Mouse (Mus musculus) hindbrain, embryonic 14.5 days (tissue): ENCODE data around the gene Mief1. TPM values are rescaled to one million over a fixed set of nuclear protein-coding genes. Genes with fewer than 3 reads are reported as not detected.
A peak's percentile ranks its signal among the peaks of the same experiment; 100 is the strongest.

Experiments used
- ATAC-seq: fragments of 200-750 bp; cut with Nextera tagmentation; 2 replicates; pipeline ENCODE4 v1.8.0; 2017; ENCODE audit warnings: moderate number of reproducible peaks, mild to moderate bottlenecking, moderate TSS enrichment, moderate library complexity; ENCODE audit not compliant: low FRiP score
- DNase-seq: peaks from one replicate; pipeline ENCODE4 v3.0.0-alpha.2; 2015; ENCODE audit warnings: low spot score
- H3K27ac ChIP-seq: fragments of 300-500 bp; sonication (generic); 2 replicates; pipeline ENCODE4 v1.5.1; 2014; ENCODE audit warnings: mild to moderate bottlenecking, moderate library complexity
- H3K27me3 ChIP-seq: fragments of 300-500 bp; sonication (generic); 2 replicates; pipeline ENCODE4 v1.6.1; 2014; ENCODE audit warnings: mild to moderate bottlenecking, low read length, mixed read lengths; ENCODE audit not compliant: control insufficient read depth, insufficient read depth
- H3K36me3 ChIP-seq: fragments of 300-500 bp; sonication (generic); replicated peaks from 2 replicates; pipeline ENCODE4 v1.6.1; 2014; ENCODE audit not compliant: control insufficient read depth, insufficient read depth
- H3K4me1 ChIP-seq: fragments of 300-500 bp; sonication (generic); replicated peaks from 2 replicates; pipeline ENCODE4 v1.6.1; 2014; ENCODE audit warnings: antibody characterized with exemption, low read length, mixed read lengths; ENCODE audit not compliant: control insufficient read depth, insufficient read depth
- H3K4me2 ChIP-seq: fragments of 300-500 bp; sonication (generic); replicated peaks from 2 replicates; pipeline ENCODE4 v1.6.1; 2014; ENCODE audit warnings: mild to moderate bottlenecking, moderate library complexity
- H3K4me3 ChIP-seq: fragments of 300-500 bp; sonication (generic); replicated peaks from 2 replicates; pipeline ENCODE4 v1.5.1; 2014; ENCODE audit warnings: mild to moderate bottlenecking, low read length
- H3K9ac ChIP-seq: fragments of 300-500 bp; sonication (generic); 2 replicates; pipeline ENCODE4 v1.6.1; 2014
- H3K9me3 ChIP-seq: fragments of 300-500 bp; sonication (generic); 2 replicates; pipeline ENCODE4 v1.6.1; 2016; ENCODE audit warnings: low read length; ENCODE audit not compliant: control insufficient read depth
- WGBS: fragments of 180-500 bp; shearing (Covaris S2); extraction: QIAGEN DNeasy Blood & Tissue Kit; methylation state at CpG from one replicate; pipeline ENCODE4 v1.1.7; 2014; 5-methylcytosine and 5-hydroxymethylcytosine counted together
- polyA plus RNA-seq: library from polyadenylated mRNA; unstranded; fragments of >200 nt; fragmentation: Nextera tagmentation; extraction: Ambion mirVana; gene quantifications from 2 replicates; pipeline ENCODE4 v1.2.1, GENCODE M21; 2014

Mief1 gene
- polyA plus RNA-seq, 1 experiment from 2014 or later, result 38.6 TPM

GRCm38 (mm10) chr15:80277107-80277506 lies 43.3 kb downstream of the Mief1 start:
- H3K27me3 ChIP-seq, result no peaks in the 10 kb centered on the region
- 0 out of 2 replicates have a peak, but pooled peaks cover 5% of the 10 kb centered on the region for H3K4me1 ChIP-seq
- no peak overlapping the region for H3K4me2 ChIP-seq
- WGBS, result 37% methylated on average over 9 of the region's 9 CpGs
- no peak overlapping the region for H3K9ac ChIP-seq
- no peaks in the 10 kb centered on the region for H3K36me3 ChIP-seq
- DNase-seq, result peak; percentile 33
- H3K27ac ChIP-seq, result no peak overlapping the region
- no peak overlapping the region for H3K4me3 ChIP-seq
- no peaks in the 10 kb centered on the region for H3K9me3 ChIP-seq
- no peak for ATAC-seq

- Histone ChIP-seq H3K9me3 (no peaks in the 10 kb centered on the region), H3K27me3 (no peaks in the 10 kb centered on the region), H3K4me3 (no peak overlapping the region), H3K9ac (no peak overlapping the region), H3K4me1 (0 out of 2 replicates have a peak, but pooled peaks cover under 1% of the 10 kb centered on the region), H3K4me2 (no peak overlapping the region), H3K27ac (no peak overlapping the region), H3K36me3 (no peaks in the 10 kb centered on the region)
- DNase-seq, result peak; percentile 70
- 5% methylated on average over 6 of the region's 6 CpGs for WGBS
- ATAC-seq, result no peak
Observed at GRCm38 (mm10) chr15:80277625-80278024, 43.8 kb downstream of the Mief1 start.

DNA sequence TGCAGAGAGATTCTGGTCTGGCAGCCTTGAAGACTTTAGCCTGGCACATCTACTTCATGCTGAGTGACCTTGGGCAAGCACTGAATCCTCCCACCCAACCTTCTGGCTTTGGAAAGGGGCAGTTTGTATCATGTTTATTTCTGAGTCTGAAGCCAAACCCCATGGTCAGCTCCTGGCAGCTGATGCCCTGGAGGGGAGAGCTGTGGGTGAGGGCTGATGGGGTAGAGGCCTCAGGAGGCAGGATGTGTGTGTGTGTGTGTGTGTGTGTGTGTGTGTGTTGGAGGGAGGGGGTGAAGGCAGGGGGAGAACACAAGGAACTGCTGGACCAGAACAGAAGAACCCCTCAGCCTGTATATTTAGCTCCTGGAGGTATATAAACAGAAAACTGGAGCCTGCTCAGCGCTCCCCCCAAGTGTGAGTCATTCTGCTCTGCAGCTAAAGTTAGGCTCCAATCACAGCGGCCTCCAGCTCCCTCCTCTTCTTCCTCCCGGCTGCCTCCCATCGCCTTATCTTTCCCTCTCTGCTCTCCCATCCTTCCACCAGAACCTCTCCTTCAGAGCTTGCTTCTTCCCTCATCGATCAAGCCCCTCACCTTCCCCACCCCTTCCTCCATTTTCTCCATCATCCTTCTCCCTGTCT lies 44.4 kb downstream of the Mief1 start:
- H3K4me1 ChIP-seq, result no peaks in the 10 kb centered on the region
- no peak overlapping the region for H3K4me3 ChIP-seq
- no peaks in the 10 kb centered on the region for H3K36me3 ChIP-seq
- H3K27me3 ChIP-seq, result peaks cover 4% of the 10 kb centered on the region; the same call in 1 of the 2 replicates
- H3K27ac ChIP-seq, result no peak overlapping the region
- ATAC-seq (no peak), DNase-seq (no peak)
- H3K9ac ChIP-seq, result no peak overlapping the region
- 72% methylated on average over 5 of the region's 5 CpGs for WGBS
- no peaks in the 10 kb centered on the region for H3K9me3 ChIP-seq
- no peak overlapping the region for H3K4me2 ChIP-seq

GRCm38 (mm10) chr15:80279053-80279452 lies 45.2 kb downstream of the Mief1 start:
- 80% methylated on average over 2 of the region's 2 CpGs for WGBS
- no peak overlapping the region for H3K27ac ChIP-seq
- ATAC-seq (no peak), DNase-seq (no peak)
- H3K4me2 ChIP-seq, result no peak overlapping the region
- H3K4me3 ChIP-seq, result no peak overlapping the region
- no peaks in the 10 kb centered on the region for H3K9me3 ChIP-seq
- no peaks in the 10 kb centered on the region for H3K36me3 ChIP-seq
- H3K9ac ChIP-seq, result no peak overlapping the region
- peaks cover 6% of the 10 kb centered on the region; the same call in 1 of the 2 replicates for H3K27me3 ChIP-seq
- H3K4me1 ChIP-seq, result no peaks in the 10 kb centered on the region

DNA sequence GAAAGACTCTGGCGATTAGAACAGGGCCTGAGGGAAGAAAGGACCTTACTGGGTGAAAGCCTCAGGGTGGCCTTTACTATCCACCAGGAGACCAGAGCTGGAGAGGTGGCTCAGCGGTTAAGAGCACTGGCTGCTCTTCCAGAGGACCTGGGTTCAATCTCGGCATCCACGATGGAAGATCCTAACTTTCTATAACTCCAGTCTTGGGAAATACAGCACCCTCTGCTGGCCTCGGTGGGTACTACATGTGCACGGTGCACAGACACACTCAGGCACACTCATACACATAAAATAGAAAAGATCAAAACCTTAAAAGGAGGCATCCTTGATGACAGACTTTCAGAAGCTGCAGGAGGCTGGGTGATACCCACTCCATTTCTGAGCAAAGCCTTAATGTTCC lies 46.8 kb downstream of the Mief1 start:
- DNase-seq, result no peak
- no peak overlapping the region for H3K9ac ChIP-seq
- H3K27ac ChIP-seq, result no peak overlapping the region
- 22% methylated on average over 6 of the region's 6 CpGs for WGBS
- ATAC-seq, result no peak
- no peaks in the 10 kb centered on the region for H3K4me1 ChIP-seq
- H3K36me3 ChIP-seq, result no peaks in the 10 kb centered on the region
- H3K9me3 ChIP-seq, result no peaks in the 10 kb centered on the region
- H3K4me2 ChIP-seq, result no peak overlapping the region
- H3K27me3 ChIP-seq, result peaks cover 14% of the 10 kb centered on the region
- no peak overlapping the region for H3K4me3 ChIP-seq

- peak within 1 kb of the TSS; percentile 59 for H3K4me3 ChIP-seq
- H3K9ac ChIP-seq, result peak within 1 kb of the TSS; percentile 74
- no peaks in the 10 kb centered on the region for H3K9me3 ChIP-seq
- H3K27me3 ChIP-seq, result peaks cover 57% of the 10 kb centered on the region
- no peaks in the 10 kb centered on the region for H3K36me3 ChIP-seq
- H3K4me2 ChIP-seq, result peak within 1 kb of the TSS; percentile 92
- 1% methylated on average over 43 of the region's 50 CpGs for WGBS
- no peak within 1 kb of the TSS for H3K27ac ChIP-seq
- DNase-seq (peak; percentile 72), ATAC-seq (peak; percentile 76)
- peaks cover 10% of the 10 kb centered on the region; the same call in 1 of the 2 replicates for H3K4me1 ChIP-seq
Observed at GRCm38 (mm10) chr15:80286851-80287415, 53.1 kb downstream of the Mief1 start, which contains the start of gene Cacna1i. Gene Cacna1i (plus strand): TSS chr15:80287238.

GRCm38 (mm10) chr15:80288036-80288435 lies 54.2 kb downstream of the Mief1 start:
- Histone ChIP-seq H3K9ac (peak overlapping the region; percentile 74), H3K9me3 (no peaks in the 10 kb centered on the region), H3K4me3 (peak overlapping the region; percentile 59), H3K36me3 (no peaks in the 10 kb centered on the region), H3K4me2 (peak overlapping the region; percentile 92), H3K27ac (no peak overlapping the region), H3K4me1 (peaks cover 10% of the 10 kb centered on the region; the same call in 1 of the 2 replicates), H3K27me3 (peaks cover 55% of the 10 kb centered on the region)
- ATAC-seq, result no peak
- no peak for DNase-seq
- 0% methylated on average over 23 of the region's 23 CpGs for WGBS

- H3K4me2 ChIP-seq, result peak overlapping the region; percentile 92
- H3K4me3 ChIP-seq, result no peak overlapping the region
- no peaks in the 10 kb centered on the region for H3K36me3 ChIP-seq
- 9% methylated on average over 10 of the region's 10 CpGs for WGBS
- peaks cover 10% of the 10 kb centered on the region; the same call in 1 of the 2 replicates for H3K4me1 ChIP-seq
- no peak overlapping the region for H3K9ac ChIP-seq
- H3K27ac ChIP-seq, result no peak overlapping the region
- H3K9me3 ChIP-seq, result no peaks in the 10 kb centered on the region
- DNase-seq, result no peak
- no peak for ATAC-seq
- H3K27me3 ChIP-seq, result peaks cover 52% of the 10 kb centered on the region
Observed at GRCm38 (mm10) chr15:80289436-80289835, 55.6 kb downstream of the Mief1 start.

DNA sequence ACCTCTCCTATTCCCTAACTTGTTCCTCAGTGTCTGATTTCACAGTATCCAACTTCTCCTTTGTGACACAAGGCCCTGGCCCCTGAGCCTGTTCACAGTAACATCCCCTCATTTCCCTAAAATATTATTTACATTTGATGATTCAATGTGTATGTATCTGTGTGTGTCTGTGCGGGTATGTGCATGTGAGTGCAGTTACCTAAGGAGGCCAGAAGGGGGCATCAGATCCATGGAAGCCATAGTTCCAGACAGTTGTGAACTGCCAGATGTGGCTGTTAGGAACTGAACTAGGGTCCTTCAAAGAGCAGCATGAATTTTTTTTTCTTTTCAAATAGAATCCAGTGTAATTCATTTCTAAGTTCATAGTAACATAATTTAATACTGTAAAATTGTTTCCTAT lies 63.3 kb downstream of the Mief1 start:
- WGBS, result 100% methylated on average over 1 of the region's 1 CpGs

More for the DNA sequence above, 63.3 kb downstream of the Mief1 start:
- H3K27ac ChIP-seq, result no peak overlapping the region
- no peak for DNase-seq
- H3K27me3 ChIP-seq, result no peaks in the 10 kb centered on the region
- no peak overlapping the region for H3K4me3 ChIP-seq
- no peak for ATAC-seq
- H3K4me2 ChIP-seq, result no peak overlapping the region
- H3K9me3 ChIP-seq, result no peaks in the 10 kb centered on the region
- H3K36me3 ChIP-seq, result no peaks in the 10 kb centered on the region
- no peaks in the 10 kb centered on the region for H3K4me1 ChIP-seq
- no peak overlapping the region for H3K9ac ChIP-seq
